Mouse (Mus musculus) megakaryocyte-erythroid progenitor cell, adult 5-6 weeks (primary cell): ENCODE results near the gene Atp6v1c2. TPM values are rescaled to one million over a fixed set of nuclear protein-coding genes. Genes with fewer than 3 reads are reported as not detected.
A peak's percentile ranks its signal among the peaks of the same experiment; 100 is the strongest.

Source experiments
- ATAC-seq: replicated peaks from 2 replicates; pipeline ENCODE4 v1.8.0; 2016; ENCODE audit warnings: mild to moderate bottlenecking, inconsistent platforms; ENCODE audit not compliant: severe bottlenecking, poor library complexity, low FRiP score, low TSS enrichment
- total RNA-seq, 2 experiments: library from RNA; stranded (forward) in 1 of 2; stranded (reverse) in 1 of 2; fragments of 200-1000, 215-1000 nt in 1 of 2; fragments of >200 nt in 1 of 2; fragmentation: Nextera tagmentation in 1 of 2; gene quantifications; 2 replicates each; pipeline ENCODE4 v1.2.3; 2014 to 2017

The Atp6v1c2 gene
- total RNA-seq, 2 experiments from 2014 or later: not detected

GRCm38 (mm10) chr12:17266673-17266990 lies 62.5 kb downstream of the Atp6v1c2 start:
- ATAC-seq: no peak

GRCm38 (mm10) chr12:17265971-17266672 lies 63.0 kb downstream of the Atp6v1c2 start, which contains the start of gene Pdia6:
Pdia6 (plus strand) TSS chr12:17266545.
- ATAC-seq: peak; percentile 98

GRCm38 (mm10) chr12:17264826-17265225 lies 64.3 kb downstream of the Atp6v1c2 start:
- ATAC-seq: no peak

DNA sequence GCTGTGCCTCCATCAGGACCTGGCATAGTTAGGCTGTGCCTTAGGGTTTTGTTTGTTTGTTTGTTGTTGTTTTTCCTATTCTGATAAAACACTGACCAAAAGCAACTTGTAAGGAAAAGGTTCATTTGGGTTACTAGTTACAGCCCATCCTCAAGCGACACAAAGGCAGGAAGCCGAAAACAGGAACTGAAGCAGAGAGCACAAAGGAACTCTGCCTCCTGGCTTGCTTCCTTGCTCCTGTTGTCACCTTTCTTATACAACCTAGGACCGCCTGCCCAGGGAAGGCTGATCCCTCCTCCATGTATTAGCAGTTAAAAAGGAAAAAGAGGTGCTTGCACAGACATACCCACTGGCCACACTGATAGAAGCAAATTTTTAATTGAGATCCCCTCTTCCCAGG lies 65.3 kb downstream of the Atp6v1c2 start:
- ATAC-seq: no peak

DNA sequence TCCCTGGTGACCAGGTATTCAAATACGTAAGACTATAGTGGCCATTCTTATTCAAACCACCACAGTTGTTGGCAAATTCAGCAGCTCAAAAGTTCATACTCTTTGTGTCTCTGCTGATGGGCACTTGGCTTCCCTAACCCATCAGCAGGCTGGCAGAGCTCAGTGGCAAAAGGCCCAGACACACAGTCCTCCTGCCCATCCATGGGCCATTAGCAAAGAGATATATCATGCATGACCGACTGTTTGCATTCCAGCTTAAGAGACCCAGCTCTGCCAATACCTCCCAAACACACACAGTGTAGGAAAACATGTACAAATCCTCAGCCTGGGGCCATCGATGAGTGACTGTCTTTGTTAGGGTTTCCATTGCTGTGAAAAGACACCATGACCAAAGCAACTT lies 68.2 kb downstream of the Atp6v1c2 start:
- ATAC-seq: no peak

- no peak for ATAC-seq
These were observed 70.7 kb downstream of the Atp6v1c2 start for GRCm38 (mm10) chr12:17258431-17258830.

GRCm38 (mm10) chr12:17256905-17257304 lies 72.3 kb downstream of the Atp6v1c2 start:
- ATAC-seq: peak; percentile 81

GRCm38 (mm10) chr12:17255602-17256001 lies 73.6 kb downstream of the Atp6v1c2 start:
- no peak for ATAC-seq

DNA sequence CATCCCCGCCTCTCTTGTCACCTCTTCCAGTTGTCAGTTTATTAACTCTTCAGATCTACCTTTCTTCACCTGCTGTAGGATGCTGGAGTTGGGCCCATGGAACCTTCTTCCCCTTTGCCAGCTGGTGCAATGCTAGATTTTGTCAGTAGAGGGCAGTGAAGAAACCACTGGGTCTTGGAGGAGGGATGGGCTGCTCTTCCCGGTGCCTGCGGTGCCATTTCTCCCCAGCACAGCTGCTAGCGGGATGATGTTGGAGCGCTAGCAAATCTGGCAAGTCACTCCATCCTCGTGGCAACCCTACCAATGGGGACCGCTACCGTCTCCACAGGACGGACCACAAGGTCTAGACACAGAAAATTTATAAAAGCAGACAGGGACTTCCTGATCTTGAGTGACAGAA lies 76.1 kb downstream of the Atp6v1c2 start:
- ATAC-seq: peak; percentile 71; the same call in 1 of the 2 replicates

- ATAC-seq: no peak
These were observed 78.2 kb downstream of the Atp6v1c2 start for GRCm38 (mm10) chr12:17250962-17251361.

GRCm38 (mm10) chr12:17242041-17242440 lies 87.1 kb downstream of the Atp6v1c2 start:
- ATAC-seq: no peak

DNA sequence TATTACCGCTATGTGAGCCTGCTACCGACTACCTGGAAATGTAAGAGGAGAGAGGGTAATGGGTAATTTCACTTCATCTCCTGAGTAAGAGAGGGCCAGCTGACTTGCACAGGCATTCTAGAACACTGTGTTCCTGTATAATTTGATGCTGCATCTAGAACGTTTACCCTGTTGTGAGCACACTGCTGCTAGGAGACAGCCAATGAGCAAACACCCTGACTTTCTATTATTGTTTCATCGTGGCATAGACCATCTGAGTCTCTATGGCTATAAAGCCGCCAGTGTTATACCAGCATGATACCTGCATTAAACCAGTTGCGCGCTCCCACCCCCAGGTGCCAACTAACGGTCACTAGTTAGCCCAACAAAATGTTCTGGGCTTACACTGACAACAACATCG lies 87.5 kb downstream of the Atp6v1c2 start:
- ATAC-seq: no peak

DNA sequence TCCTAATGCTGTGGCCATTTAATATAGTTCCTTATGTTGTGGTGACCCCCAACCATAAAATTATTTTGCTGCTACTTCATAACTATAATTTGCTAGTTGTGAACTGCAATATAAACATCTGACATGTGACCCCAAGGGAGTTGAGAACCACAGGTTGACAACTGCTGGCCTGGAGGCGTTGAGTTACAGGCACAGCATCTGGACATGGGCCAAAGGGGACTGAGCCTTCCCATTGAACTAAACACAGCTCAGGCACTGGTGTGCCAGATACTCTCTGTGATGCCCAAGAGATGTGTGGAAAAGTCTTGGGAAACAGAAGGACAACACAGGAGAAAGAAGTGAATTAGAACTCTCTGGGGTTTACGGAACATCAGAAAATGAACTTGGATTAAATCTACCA lies 88.1 kb downstream of the Atp6v1c2 start:
- no peak for ATAC-seq

DNA sequence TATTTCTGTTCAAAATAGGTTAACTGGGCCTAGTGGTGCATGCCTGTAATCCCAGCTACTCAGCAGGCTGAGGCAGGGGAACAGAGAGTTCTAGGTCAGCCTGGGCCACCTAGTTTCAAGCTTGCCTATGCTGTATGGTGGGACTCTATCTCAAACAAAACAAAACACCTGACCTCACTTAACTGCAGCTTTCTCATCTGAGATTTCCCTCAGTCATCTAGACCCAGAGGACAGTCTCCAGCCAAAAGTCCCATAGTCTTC lies 89.8 kb downstream of the Atp6v1c2 start:
- ATAC-seq: no peak

DNA sequence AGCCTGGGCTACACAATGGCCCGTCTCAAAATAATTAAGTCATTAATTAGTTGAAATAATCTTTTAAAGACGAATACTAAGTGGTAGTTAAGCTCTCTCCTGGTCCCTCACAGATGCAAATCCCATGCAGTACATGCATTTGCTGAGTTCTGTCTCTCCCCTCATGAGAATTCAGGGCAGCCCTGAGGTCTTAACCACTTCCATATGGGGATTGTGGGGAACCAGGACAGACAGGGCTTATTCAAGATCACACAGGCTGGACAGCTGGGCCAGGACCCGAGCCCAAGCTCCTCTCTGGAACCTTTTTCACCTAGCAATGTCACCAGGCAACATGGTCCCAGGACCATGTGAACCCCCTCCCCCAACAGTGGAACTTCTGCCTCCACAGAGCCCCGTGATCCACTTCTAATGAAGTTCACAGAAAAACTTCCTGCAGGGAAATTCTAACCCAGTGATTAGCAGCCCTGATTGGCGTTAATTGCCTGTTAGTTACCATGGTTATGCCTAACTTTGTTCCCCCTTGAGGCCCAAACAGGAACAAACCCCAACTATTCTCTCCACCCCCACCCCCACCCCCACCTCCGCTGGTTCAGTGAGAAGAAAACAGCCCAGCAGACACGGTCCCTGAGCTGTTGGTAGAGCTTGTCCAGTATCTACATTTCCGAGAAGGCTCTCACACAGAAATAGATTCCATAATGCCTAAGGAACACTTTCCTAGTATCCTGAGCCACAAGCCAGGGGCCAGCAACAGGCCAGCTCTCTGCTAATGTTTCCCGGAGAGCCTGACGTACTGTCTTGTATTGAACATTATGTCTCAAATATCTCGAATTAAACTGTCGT lies 90.4 kb downstream of the Atp6v1c2 start:
- no peak for ATAC-seq

- ATAC-seq: no peak
These were observed 93.4 kb downstream of the Atp6v1c2 start for GRCm38 (mm10) chr12:17235535-17236313.

Other genes with a start within 250 kb of the Atp6v1c2 start
- not detected in 2 replicates for gene Kcnf1, start 152.5 kb downstream of the Atp6v1c2 start, total RNA-seq (2014; fragmentation: Nextera tagmentation)
- not detected in 2 replicates for gene Kcnf1, start 152.5 kb downstream of the Atp6v1c2 start, total RNA-seq (2017)
- 68.3 and 94.4 TPM in 2 replicates for gene Pdia6, start 62.8 kb downstream of the Atp6v1c2 start, total RNA-seq (2014; fragmentation: Nextera tagmentation)
- 175 and 216 TPM in 2 replicates for gene Pdia6, start 62.8 kb downstream of the Atp6v1c2 start, total RNA-seq (2017)
- 38.0 and 45.9 TPM in 2 replicates for gene Nol10, start 19.1 kb upstream of the Atp6v1c2 start, total RNA-seq (2014; fragmentation: Nextera tagmentation)
- 22.6 and 27.1 TPM in 2 replicates for gene Nol10, start 19.1 kb upstream of the Atp6v1c2 start, total RNA-seq (2017)
- gene Odc1, start 215.4 kb upstream of the Atp6v1c2 start, total RNA-seq (2014; fragmentation: Nextera tagmentation): 360 and 383 TPM in 2 replicates
- gene Odc1, start 215.4 kb upstream of the Atp6v1c2 start, total RNA-seq (2017): 607 and 788 TPM in 2 replicates